Mouse (Mus musculus): Measurements from ENCODE around the gene Klra4.

GRCm38 (mm10) chr6:130065196-130065595, 1.9 kb downstream of the Klra4 start:
- TF ChIP-seq CTCF (IDR thresholded peaks at IDR 0.05; ENCODE audit: insufficient read depth, low read depth, low read length) (no peak), POLR2A (IDR thresholded peaks at IDR 0.05; ENCODE audit: insufficient read depth, low read depth, low read length) (no peak)

Measured in olfactory bulb, adult 2 months (tissue).